Mouse (Mus musculus) C2C12 (cell line): Measurements from ENCODE around the gene Hcn3. TPM values are rescaled to one million over a fixed set of nuclear protein-coding genes. Genes with fewer than 3 reads are reported as not detected.

ENCODE experiments used
- H3K27me3 ChIP-seq: one replicate; pipeline ENCODE4 v1.6.1; 2011; ENCODE audit not compliant: control insufficient read depth, insufficient read depth, insufficient read length
- H3K36me3 ChIP-seq: one replicate; pipeline ENCODE4 v1.6.1; 2011; ENCODE audit not compliant: control insufficient read depth, insufficient read depth
- H3K4me3 ChIP-seq: one replicate; pipeline ENCODE4 v1.5.1; 2011; ENCODE audit warnings: mild to moderate bottlenecking, control low read depth; ENCODE audit not compliant: poor library complexity, insufficient read depth, severe bottlenecking
- H3K79me2 ChIP-seq: one replicate; pipeline ENCODE4 v1.6.1; 2011; ENCODE audit not compliant: control insufficient read depth, insufficient read depth
- H3K79me3 ChIP-seq: one replicate; pipeline ENCODE4 v1.6.1; 2011; ENCODE audit warnings: low read depth, control low read depth
- H3ac ChIP-seq: one replicate; pipeline ENCODE3; 2011; ENCODE audit warnings: low read depth; ENCODE audit not compliant: control insufficient read depth, insufficient read length
- CEBPB ChIP-seq: IDR thresholded peaks from one replicate; pipeline ENCODE4 v1.6.1; 2011; ENCODE audit warnings: low read depth, mild to moderate bottlenecking, control low read depth, moderate library complexity
- CTCF ChIP-seq: IDR thresholded peaks from one replicate; pipeline ENCODE4 v1.5.1; 2011; ENCODE audit not compliant: control insufficient read depth, insufficient read depth, insufficient read length
- FOSL1 ChIP-seq: IDR thresholded peaks from one replicate; pipeline ENCODE4 v1.8.0; 2011; ENCODE audit warnings: mild to moderate bottlenecking, low read length; ENCODE audit not compliant: poor library complexity, insufficient read depth, severe bottlenecking
- MAX ChIP-seq: IDR thresholded peaks from one replicate; pipeline ENCODE4 v1.6.1; 2011; ENCODE audit warnings: mild to moderate bottlenecking, control low read depth
- MYOD1 ChIP-seq: IDR thresholded peaks from one replicate; pipeline ENCODE4 v1.6.1; 2011; ENCODE audit warnings: low read depth; ENCODE audit not compliant: control insufficient read depth, insufficient read length
- MYOG ChIP-seq: IDR thresholded peaks from one replicate; pipeline ENCODE4 v1.6.1; 2011; ENCODE audit not compliant: control insufficient read depth, insufficient read length; ENCODE audit errors: extremely low read depth
- USF1 ChIP-seq: IDR thresholded peaks from one replicate; pipeline ENCODE4 v1.6.1; 2011; ENCODE audit warnings: low read depth, mild to moderate bottlenecking, control low read depth, moderate library complexity
- polyA plus RNA-seq: library from polyadenylated mRNA; unstranded; fragments of >200 nt; fragmentation: generic; extraction: Trizol; gene quantifications from one replicate; pipeline ENCODE4 v1.2.1, GENCODE M21; 2012; ENCODE audit warnings: missing spikeins

The Hcn3 gene
- polyA plus RNA-seq, 1 experiment = 0.15 TPM

DNA sequence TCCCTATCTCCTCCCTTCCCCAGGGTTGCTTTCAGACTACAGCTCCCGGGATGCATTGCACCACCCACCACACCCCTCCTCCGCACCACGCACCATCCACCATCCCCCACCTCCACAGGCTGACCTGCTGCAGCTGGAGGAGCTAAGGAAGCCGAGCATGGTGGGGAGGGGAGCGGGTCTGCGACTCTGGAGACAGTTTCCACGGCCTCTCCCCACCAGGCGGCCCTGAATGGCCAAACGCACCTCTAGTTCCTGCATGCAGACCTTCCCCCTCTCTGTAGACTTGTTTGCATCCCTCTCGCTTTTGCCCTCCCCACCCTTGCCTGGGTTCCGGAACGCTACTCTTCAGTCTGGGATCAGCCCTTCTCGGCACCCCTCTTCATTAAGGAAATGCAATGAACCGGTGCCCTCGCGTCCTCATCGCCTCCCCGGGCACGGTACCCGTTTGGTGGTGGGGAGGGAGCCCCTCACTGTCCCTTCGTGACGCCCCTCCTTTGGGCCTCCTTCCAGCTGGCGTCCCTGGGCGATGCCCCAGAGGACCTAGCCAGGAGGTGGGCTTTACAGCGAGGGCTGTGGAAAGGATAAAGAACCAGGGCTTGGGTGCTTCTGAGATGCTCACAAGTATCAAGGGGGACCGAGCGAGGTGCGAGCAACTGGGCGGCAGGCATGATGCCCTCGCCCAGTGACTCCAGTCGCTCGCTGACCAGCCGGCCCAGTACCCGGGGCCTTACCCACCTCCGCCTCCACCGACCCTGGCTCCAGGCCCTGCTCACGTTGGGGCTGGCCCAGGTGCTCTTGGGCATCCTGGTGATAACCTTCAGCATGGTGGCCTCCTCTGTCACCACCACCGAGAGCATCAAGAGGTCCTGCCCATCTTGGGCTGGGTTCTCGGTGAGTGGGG lies 23.3 kb upstream of the Hcn3 start, which contains the start of gene Fam189b:
Gene Fam189b (plus strand): TSS at position 86 of the 901 bp plus-strand sequence.
- peaks cover 34% of the 10 kb centered on the region for H3K36me3 ChIP-seq
- no peaks in the 10 kb centered on the region for H3K27me3 ChIP-seq
- H3K79me2 ChIP-seq = peaks cover 12% of the 10 kb centered on the region
- H3K79me3 ChIP-seq = peaks cover 11% of the 10 kb centered on the region
- H3ac ChIP-seq = peak within 1 kb of the TSS; percentile 88
- peak within 1 kb of the TSS; percentile 23 for H3K4me3 ChIP-seq
- TF ChIP-seq MYOG (no peak), MYOD1 (peak; percentile 13)

DNA sequence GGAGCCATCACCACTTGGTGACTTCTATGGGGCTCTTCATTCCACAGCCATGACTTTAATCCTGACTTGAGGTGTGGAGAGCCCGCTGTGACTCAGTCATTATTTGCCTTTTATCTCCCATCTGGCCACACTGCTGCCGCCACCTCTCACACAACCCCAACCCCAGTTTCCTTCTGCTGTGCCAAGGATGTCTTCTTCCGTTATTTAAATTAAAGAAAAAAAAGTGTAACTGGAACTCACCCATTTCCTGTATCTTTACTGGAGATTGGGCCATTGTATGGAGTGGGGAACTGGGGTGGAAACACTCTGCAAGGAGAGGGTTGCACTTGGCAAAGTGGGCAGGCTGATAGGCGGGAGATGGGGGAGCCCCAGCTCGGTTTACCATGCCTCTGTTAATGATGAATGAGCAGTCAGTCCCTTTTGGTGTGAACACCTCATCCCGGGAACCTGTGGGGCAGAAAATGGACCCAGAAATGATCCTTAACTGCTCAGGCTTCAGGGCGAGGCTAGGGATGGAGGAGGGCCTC lies 22.6 kb upstream of the Hcn3 start:
- peaks cover 19% of the 10 kb centered on the region for H3K79me2 ChIP-seq
- no peaks in the 10 kb centered on the region for H3K27me3 ChIP-seq
- peak overlapping the region; percentile 4 for H3ac ChIP-seq
- H3K36me3 ChIP-seq = peaks cover 34% of the 10 kb centered on the region
- TF ChIP-seq FOSL1 (no peak), MYOD1 (no peak), MYOG (no peak), CEBPB (no peak), CTCF (no peak), USF1 (no peak), MAX (no peak)
- H3K4me3 ChIP-seq = no peak overlapping the region
- peaks cover 13% of the 10 kb centered on the region for H3K79me3 ChIP-seq

DNA sequence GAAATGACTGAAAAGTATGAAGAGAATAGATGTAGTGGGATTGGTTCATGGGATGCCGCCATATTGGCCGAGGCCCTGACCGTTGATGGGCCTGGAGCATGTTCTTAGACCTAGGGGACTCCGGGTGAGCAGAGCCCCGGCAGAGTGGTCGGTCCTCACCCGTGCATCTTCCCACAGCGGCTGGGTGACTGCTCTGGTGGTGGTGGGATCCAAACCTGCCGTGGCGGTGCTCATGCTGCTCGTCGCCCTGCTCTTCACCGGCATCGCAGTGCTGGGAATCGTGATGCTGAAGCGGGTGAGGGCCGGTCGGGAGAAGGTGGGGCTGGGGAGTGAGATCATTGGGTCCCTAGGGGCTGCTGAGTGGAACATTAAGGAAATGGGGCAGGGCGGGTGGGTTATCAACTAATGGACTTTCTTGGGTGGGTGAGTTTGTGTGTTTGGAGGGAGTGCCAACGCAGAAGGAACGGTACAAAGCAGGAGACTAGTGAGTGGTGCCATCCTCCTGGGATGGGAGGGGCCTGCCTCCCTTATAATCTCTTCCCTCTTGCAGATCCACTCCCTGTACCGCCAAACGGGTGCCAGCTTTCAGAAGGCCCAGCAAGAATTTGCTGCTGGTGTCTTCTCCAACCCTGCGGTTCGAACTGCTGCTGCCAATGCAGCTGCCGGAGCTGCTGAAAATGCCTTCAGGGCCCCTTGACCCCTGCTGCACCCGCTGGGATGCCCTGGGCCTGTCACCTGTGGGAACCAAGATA lies 21.9 kb upstream of the Hcn3 start:
- peaks cover 22% of the 10 kb centered on the region for H3K79me2 ChIP-seq
- no peaks in the 10 kb centered on the region for H3K27me3 ChIP-seq
- H3ac ChIP-seq = no peak overlapping the region
- no peak overlapping the region for H3K4me3 ChIP-seq
- peaks cover 13% of the 10 kb centered on the region for H3K79me3 ChIP-seq
- H3K36me3 ChIP-seq = peaks cover 34% of the 10 kb centered on the region
- no peak for TF ChIP-seq MYOG
- TF ChIP-seq MAX = no peak
- TF ChIP-seq FOSL1 = no peak
- no peak for TF ChIP-seq USF1
- TF ChIP-seq CEBPB = no peak
- TF ChIP-seq MYOD1 = no peak
- TF ChIP-seq CTCF = no peak

DNA sequence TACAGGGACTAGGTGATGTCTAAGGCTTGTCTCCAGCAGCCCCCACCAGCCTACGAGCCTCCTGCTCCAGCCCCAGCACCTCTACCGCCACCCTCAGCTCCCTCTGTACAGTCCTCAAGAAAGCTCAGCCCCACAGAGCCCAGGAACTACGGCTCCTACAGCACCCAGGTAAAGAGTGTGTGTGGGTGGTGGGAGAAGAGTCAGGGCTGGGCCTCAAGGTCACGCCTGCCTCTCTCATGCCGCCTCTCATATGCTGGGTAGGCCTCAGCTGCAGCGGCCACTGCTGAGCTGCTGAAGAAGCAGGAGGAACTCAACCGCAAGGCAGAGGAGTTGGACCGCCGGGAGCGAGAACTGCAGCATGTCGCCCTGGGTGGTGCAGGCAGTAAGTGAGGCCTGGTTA lies 19.1 kb upstream of the Hcn3 start:
- no peak for TF ChIP-seq MAX
- no peak for TF ChIP-seq MYOG
- TF ChIP-seq CTCF = no peak
- TF ChIP-seq USF1 = no peak
- no peak for TF ChIP-seq FOSL1
- no peak for TF ChIP-seq MYOD1
- TF ChIP-seq CEBPB = no peak
- Histone ChIP-seq H3K79me2 (peaks cover 22% of the 10 kb centered on the region), H3K27me3 (no peaks in the 10 kb centered on the region), H3K36me3 (peaks cover 61% of the 10 kb centered on the region), H3ac (no peak overlapping the region), H3K4me3 (no peak overlapping the region), H3K79me3 (peaks cover 13% of the 10 kb centered on the region)

DNA sequence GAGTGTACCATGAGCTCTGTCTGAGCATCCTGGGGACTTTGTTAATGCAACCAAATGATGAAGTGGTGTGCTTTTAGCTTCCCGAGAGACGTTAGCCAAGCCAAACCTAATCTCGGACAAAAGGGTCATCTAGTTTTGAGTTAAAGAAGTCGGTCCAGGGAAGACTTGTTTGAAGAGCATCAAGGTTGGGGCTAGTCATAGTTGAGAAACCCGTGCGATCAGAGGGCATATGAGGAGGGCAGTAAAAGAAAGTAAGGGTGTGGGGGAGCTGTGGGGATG lies 18.1 kb upstream of the Hcn3 start:
- H3K36me3 ChIP-seq = peaks cover 71% of the 10 kb centered on the region
- no peak for TF ChIP-seq CEBPB
- TF ChIP-seq MYOG = no peak
- TF ChIP-seq CTCF = no peak
- no peak for TF ChIP-seq MAX
- TF ChIP-seq FOSL1 = no peak
- TF ChIP-seq MYOD1 = no peak
- peak overlapping the region; percentile 76 for H3K4me3 ChIP-seq

More for the DNA sequence above, 18.1 kb upstream of the Hcn3 start:
- peaks cover 13% of the 10 kb centered on the region for H3K79me3 ChIP-seq
- H3K79me2 ChIP-seq = peaks cover 22% of the 10 kb centered on the region
- H3K27me3 ChIP-seq = no peaks in the 10 kb centered on the region
- peak overlapping the region; percentile 85 for H3ac ChIP-seq
